Mouse (Mus musculus): ENCODE data around the gene Myo1a. TPM values are rescaled to one million over a fixed set of nuclear protein-coding genes. Genes with fewer than 3 reads are reported as not detected.
"Not testable (repeated sequence)": the region's sequence is repeated elsewhere in the genome, so short reads cannot be mapped to it uniquely, and the experiment has no call there.

The Myo1a gene
- total and polyA plus RNA-seq, 2 experiments from 2014 or later: 0.04 TPM; not detected in 1

DNA sequence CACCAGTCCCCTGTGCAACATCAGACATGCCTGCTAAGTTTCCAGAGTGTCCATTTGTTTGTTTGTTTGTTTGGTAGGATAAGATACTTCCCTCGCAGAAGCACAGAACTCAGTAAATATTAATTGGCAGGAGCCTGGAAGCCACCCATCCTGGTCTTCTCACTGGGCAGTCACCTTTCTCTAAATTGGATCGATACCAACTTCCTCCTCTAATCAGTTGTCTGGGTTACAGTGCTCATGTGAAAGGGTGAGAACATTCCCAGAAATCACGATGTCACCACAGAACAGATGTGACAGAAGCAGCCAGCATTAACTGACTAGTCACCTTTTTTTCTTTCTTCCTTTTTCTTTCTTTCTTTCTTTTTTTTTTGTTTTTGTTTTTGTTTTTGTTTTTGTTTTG, 50.3 kb downstream of the Myo1a start:
- Histone ChIP-seq H3K9ac (replicated peaks; ENCODE audit: low read depth, low read length) (no peak overlapping the region), H3K4me2 (ENCODE audit: low read depth, low read length) (no peak overlapping the region), H3K4me1 (ENCODE audit: control insufficient read depth, insufficient read depth) (peaks cover 11% of the 10 kb centered on the region; the same call in 1 of the 2 replicates), H3K4me3 (ENCODE audit: low read depth, low read length) (no peak overlapping the region), H3K9me3 (replicated peaks; ENCODE audit: control insufficient read depth, low read length) (no peaks in the 10 kb centered on the region), H3K27ac (ENCODE audit: low read depth) (peak overlapping the region; percentile 54; the same call in 1 of the 2 replicates), H3K27me3 (ENCODE audit: control insufficient read depth, insufficient read depth, low read length) (no peaks in the 10 kb centered on the region), H3K36me3 (replicated peaks; ENCODE audit: control insufficient read depth, insufficient read depth, low read length) (no peaks in the 10 kb centered on the region)
- DNase-seq (ENCODE audit: low spot score) (no peak), ATAC-seq (ENCODE audit: insufficient read depth, low read depth) (no peak)
- TF ChIP-seq CTCF (IDR thresholded peaks at IDR 0.05; ENCODE audit: low read depth): no peak
- TF ChIP-seq EP300 (IDR thresholded peaks at IDR 0.05; ENCODE audit: low read depth): no peak
- 30% methylated on average over 3 of the region's 3 CpGs for WGBS

DNA sequence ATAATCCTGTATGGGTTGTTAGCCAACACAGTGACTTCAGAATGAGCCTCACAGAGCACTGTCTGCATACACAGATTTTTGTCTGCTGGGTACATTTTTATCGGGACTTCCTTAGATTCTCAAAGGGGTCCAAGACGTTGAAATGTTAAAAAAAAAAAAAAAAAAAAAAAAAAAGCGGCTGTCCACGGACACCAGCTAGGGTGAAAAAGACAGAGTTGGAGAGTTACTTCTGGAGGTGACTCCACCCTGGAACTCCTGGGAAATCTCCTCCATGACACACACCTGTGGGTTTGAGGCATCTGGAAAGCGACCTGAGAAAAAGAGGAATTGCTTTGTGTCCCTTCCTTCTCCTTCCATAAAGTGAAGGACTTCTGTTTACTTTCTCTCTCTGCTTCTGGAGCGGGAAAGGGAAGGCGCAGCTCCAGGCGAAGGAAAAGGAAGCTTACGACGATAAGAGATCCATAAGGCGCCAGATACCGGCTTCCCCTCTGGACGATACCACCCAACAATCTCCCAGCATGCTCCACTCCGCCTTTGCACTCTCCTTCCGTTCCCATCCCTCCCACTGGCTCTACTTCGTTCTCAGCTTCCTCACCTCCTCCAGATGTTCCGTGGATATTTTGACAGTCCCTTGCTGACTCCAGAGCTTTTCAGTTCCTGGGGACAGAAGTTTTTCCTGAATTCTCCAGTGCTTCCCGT, 50.9 kb downstream of the Myo1a start:
- no peaks in the 10 kb centered on the region for H3K27me3 ChIP-seq (ENCODE audit: control insufficient read depth, insufficient read depth, low read length)
- peak; percentile 65 for DNase-seq (ENCODE audit: low spot score)
- TF ChIP-seq CTCF (IDR thresholded peaks at IDR 0.05; ENCODE audit: low read depth) (no peak), EP300 (IDR thresholded peaks at IDR 0.05; ENCODE audit: low read depth) (no peak)
- H3K4me1 ChIP-seq (ENCODE audit: control insufficient read depth, insufficient read depth): peaks cover 11% of the 10 kb centered on the region; the same call in 1 of the 2 replicates
- H3K4me3 ChIP-seq (ENCODE audit: low read depth, low read length): peak overlapping the region; percentile 32
- H3K36me3 ChIP-seq (replicated peaks; ENCODE audit: control insufficient read depth, insufficient read depth, low read length): no peaks in the 10 kb centered on the region
- peak; percentile 60 for ATAC-seq (ENCODE audit: insufficient read depth, low read depth)
- no peaks in the 10 kb centered on the region for H3K9me3 ChIP-seq (replicated peaks; ENCODE audit: control insufficient read depth, low read length)
- 19% methylated on average over 17 of the region's 18 CpGs for WGBS
- no peak overlapping the region for H3K9ac ChIP-seq (replicated peaks; ENCODE audit: low read depth, low read length)
- H3K27ac ChIP-seq (ENCODE audit: low read depth): peak overlapping the region; percentile 64
- H3K4me2 ChIP-seq (ENCODE audit: low read depth, low read length): peak overlapping the region; percentile 57

DNA sequence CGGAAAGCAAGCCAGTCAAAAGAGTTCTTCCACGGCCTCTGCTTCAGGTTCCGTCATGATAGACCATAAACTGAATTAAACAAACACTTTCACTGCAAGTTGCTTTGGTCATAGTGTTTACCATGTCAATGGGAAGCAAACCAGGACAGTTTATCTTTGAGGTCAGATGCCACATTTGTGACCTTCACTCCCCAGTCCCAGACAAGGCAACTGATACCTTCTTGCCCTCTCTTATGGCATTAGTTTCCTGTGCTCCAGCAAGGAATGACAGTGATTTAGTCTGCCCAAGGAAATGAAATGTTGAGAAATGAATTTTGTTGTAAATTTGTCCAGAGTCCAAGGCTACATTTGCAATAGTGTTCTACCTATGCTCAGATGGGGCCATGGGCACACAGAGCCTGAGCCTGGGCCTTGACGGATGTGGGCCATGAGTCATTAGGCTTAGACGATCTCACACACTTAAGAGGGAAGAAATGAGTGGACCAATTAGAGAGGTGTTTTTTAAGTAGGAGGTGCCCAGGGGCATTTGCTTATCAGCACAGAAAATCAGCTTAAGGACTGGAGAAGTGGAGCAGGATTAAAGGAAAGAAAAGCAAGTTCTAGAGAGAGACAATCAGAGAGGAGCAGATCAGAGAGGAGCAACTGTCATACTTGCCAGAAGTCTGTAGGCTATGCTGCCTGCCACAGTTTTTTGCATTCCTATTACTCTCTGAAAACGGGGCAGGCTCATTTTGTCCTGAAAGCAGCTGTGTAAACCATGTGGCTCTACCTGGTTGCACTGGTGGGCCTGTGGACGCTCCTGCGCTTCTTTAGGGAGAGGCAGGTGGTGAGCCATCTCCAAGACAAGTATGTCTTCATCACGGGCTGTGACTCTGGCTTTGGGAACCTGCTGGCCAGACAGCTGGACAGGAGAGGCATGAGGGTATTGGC, 54.5 kb downstream of the Myo1a start, which contains the start of the genes Rdh1 and Rdh16f1:
Gene Rdh1 (plus strand): TSS at position 541 of the 930 bp plus-strand sequence.
Gene Rdh16f1 (plus strand): TSS at position 607 of the 930 bp plus-strand sequence.
- no peak for ATAC-seq (ENCODE audit: insufficient read depth, low read depth)
- 57% methylated on average over 9 of the region's 9 CpGs for WGBS

DNA sequence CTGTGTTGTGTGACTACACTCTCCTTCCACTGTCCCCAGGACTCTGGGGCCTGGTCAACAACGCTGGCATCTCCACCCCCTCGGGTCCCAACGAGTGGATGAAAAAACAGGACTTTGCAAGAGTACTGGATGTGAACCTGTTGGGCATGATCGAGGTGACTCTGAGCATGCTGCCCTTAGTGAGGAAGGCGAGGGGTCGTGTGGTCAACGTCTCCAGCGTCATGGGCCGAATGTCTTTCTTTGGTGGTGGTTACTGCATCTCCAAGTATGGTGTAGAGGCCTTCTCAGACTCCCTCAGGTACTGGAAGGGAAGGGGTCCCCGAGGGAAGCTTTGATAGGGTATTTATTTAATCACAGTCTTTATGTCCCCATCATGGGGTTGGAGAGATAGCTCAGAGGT, 58.0 kb downstream of the Myo1a start:
- not testable (repeated sequence) for H3K27me3 ChIP-seq (ENCODE audit: control insufficient read depth, insufficient read depth, low read length); H3K4me3 ChIP-seq (ENCODE audit: low read depth, low read length); DNase-seq (ENCODE audit: low spot score); H3K9me3 ChIP-seq (replicated peaks; ENCODE audit: control insufficient read depth, low read length); H3K36me3 ChIP-seq (replicated peaks; ENCODE audit: control insufficient read depth, insufficient read depth, low read length); H3K9ac ChIP-seq (replicated peaks; ENCODE audit: low read depth, low read length); H3K27ac ChIP-seq (ENCODE audit: low read depth); ATAC-seq (ENCODE audit: insufficient read depth, low read depth); H3K4me2 ChIP-seq (ENCODE audit: low read depth, low read length); H3K4me1 ChIP-seq (ENCODE audit: control insufficient read depth, insufficient read depth)
- 77% methylated on average over 10 of the region's 10 CpGs for WGBS

More for the DNA sequence above, 54.5 kb downstream of the Myo1a start, which contains the start of the genes Rdh1 and Rdh16f1:
- TF ChIP-seq EP300 (IDR thresholded peaks at IDR 0.05; ENCODE audit: low read depth) (no peak), CTCF (IDR thresholded peaks at IDR 0.05; ENCODE audit: low read depth) (no peak)
- H3K9me3 ChIP-seq (replicated peaks; ENCODE audit: control insufficient read depth, low read length): no peaks in the 10 kb centered on the region
- H3K27ac ChIP-seq (ENCODE audit: low read depth): no peak within 1 kb of the TSS
- peaks cover 11% of the 10 kb centered on the region; the same call in 1 of the 2 replicates for H3K4me1 ChIP-seq (ENCODE audit: control insufficient read depth, insufficient read depth)
- DNase-seq (ENCODE audit: low spot score): no peak
- H3K4me2 ChIP-seq (ENCODE audit: low read depth, low read length): no peak within 1 kb of the TSS
- H3K27me3 ChIP-seq (ENCODE audit: control insufficient read depth, insufficient read depth, low read length): no peaks in the 10 kb centered on the region
- no peak within 1 kb of the TSS for H3K9ac ChIP-seq (replicated peaks; ENCODE audit: low read depth, low read length)
- H3K36me3 ChIP-seq (replicated peaks; ENCODE audit: control insufficient read depth, insufficient read depth, low read length): no peaks in the 10 kb centered on the region
- no peak within 1 kb of the TSS for H3K4me3 ChIP-seq (ENCODE audit: low read depth, low read length)

DNA sequence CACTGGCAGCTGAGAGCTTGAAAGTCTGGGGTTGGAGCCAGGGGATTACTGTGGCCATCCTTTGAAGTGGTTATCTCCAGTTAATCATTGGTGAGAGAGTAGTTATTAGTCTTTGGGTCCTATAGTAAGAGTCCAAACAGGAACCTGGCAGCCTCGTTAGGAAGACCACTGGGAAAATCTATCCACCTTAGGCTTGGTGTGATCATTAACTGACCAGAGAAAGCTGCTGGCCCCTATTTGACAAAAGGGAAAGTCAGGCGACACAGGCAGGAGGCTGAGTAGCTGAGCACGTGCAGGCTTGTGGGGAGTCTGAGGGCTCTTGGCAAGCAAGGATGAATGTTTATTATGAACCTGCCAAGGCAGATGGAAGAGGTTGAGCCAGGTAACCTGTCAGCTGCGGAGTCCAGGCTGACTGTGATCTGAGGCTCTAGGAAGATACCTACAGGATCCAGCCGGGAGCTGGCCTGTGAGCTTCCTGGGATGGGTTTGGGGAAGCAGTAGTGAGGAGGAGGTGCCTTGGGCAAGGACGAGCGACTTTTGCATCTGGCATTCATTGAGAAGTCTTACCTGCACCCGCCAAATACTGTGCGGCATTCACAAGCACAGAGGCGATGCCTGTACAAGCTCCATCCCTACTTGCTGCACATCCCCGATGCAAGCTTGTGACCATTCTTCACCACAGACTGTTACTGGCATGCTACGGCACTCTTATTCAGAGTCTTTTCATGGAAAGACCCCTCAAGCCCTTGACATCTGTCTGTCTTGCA, 59.1 kb downstream of the Myo1a start:
- Histone ChIP-seq H3K9me3 (replicated peaks; ENCODE audit: control insufficient read depth, low read length) (no peaks in the 10 kb centered on the region), H3K4me2 (ENCODE audit: low read depth, low read length) (no peak overlapping the region), H3K4me1 (ENCODE audit: control insufficient read depth, insufficient read depth) (no peaks in the 10 kb centered on the region), H3K9ac (replicated peaks; ENCODE audit: low read depth, low read length) (no peak overlapping the region), H3K4me3 (ENCODE audit: low read depth, low read length) (no peak overlapping the region), H3K27me3 (ENCODE audit: control insufficient read depth, insufficient read depth, low read length) (no peaks in the 10 kb centered on the region), H3K27ac (ENCODE audit: low read depth) (no peak overlapping the region), H3K36me3 (replicated peaks; ENCODE audit: control insufficient read depth, insufficient read depth, low read length) (no peaks in the 10 kb centered on the region)
- ATAC-seq (ENCODE audit: insufficient read depth, low read depth) (no peak), DNase-seq (ENCODE audit: low spot score) (no peak)
- TF ChIP-seq CTCF (IDR thresholded peaks at IDR 0.05; ENCODE audit: low read depth): no peak
- TF ChIP-seq EP300 (IDR thresholded peaks at IDR 0.05; ENCODE audit: low read depth): no peak
- WGBS: 66% methylated on average over 12 of the region's 12 CpGs
